18 mouse cellular contexts compared by ENCODE assay signal in the genomic region with DNA sequence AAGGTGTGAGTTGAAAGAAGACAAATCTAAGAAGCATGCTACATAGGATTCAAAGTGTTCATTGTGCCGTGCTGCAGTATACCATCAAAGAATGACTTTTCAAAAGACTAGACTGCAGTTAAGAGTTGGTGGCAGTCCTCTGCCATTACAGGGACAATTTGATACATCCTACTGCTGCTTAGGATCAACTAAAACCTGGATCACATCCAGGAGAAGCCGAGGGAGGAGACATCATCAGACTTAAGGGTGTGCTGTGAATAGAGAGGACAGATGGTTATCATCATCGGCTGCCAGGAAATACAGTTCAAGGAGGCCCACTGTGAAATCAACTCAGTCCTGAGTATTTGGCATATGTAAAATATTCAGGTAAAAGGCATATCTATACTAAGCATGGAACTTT.
A peak's percentile ranks its signal among the peaks of the same experiment; 100 is the strongest.
DNase-seq lines count a peak whose midpoint lies in the region; ATAC-seq and TF ChIP-seq lines count a peak whose summit lies in the region.
"Had no signal": no experiment of that assay in that cellular context is flagged by ENCODE, and none has a peak within 500 bp of the region (broad histone marks: within the 10 kb centered on the region; RNA-seq: fewer than 3 reads in every experiment).

No protein-coding gene starts in this region.

- no peak for ATAC-seq in hindbrain, postnatal 0 days
- ATAC-seq in hindbrain, embryonic 14.5 days (ENCODE audit: low FRiP score): no peak
- ATAC-seq: intestine, postnatal 0 days; midbrain, embryonic 15.5 days had no signal

- no peaks in the 10 kb centered on the region for H3K36me3 ChIP-seq in hindbrain, postnatal 0 days (ENCODE audit: insufficient read depth, low read length)
- no peaks in the 10 kb centered on the region for H3K36me3 ChIP-seq in hindbrain, embryonic 14.5 days (replicated peaks; ENCODE audit: control insufficient read depth, insufficient read depth)
- H3K36me3 ChIP-seq: embryonic facial prominence, embryonic 15.5 days; heart, embryonic 12.5 days; hindbrain, embryonic 15.5 days; midbrain, embryonic 15.5 days had no signal

- peak; percentile 3 for DNase-seq in cerebellum, adult 11-12 months
- DNase-seq in cerebellum, adult 11 months: no peak
- peak; percentile 67 for DNase-seq in hindbrain, postnatal 0 days (ENCODE audit: low spot score)
- DNase-seq in hindbrain, embryonic 14.5 days (ENCODE audit: low spot score): no peak
- peak; percentile 3 for DNase-seq in lung, postnatal 36 days
- DNase-seq in lung, adult 18-20 months: no peak
- DNase-seq in spleen, adult 12 weeks (ENCODE audit: low spot score): no peak
- DNase-seq in adrenal gland, postnatal 4 days (ENCODE audit: low spot score in 2 of 2): no peak
- DNase-seq: gastrocnemius, adult 2 months; kidney, postnatal 10 days; lung, adult 2 months; spleen, adult 18-20 months; thymus, adult 2 months had no signal

- H3K27ac ChIP-seq in hindbrain, postnatal 0 days: no peak overlapping the region
- no peak overlapping the region for H3K27ac ChIP-seq in hindbrain, embryonic 14.5 days
- H3K27ac ChIP-seq: embryonic facial prominence, embryonic 15.5 days; gastrocnemius, adult 2 months; hindbrain, embryonic 15.5 days; midbrain, embryonic 15.5 days had no signal

- WGBS in hindbrain, postnatal 0 days: 50% methylated on average over 3 of the region's 3 CpGs
- 72% methylated on average over 3 of the region's 3 CpGs for WGBS in hindbrain, embryonic 14.5 days

- no peak for TF ChIP-seq CTCF in hindbrain, postnatal 0 days (IDR thresholded peaks at IDR 0.05; ENCODE audit: low read depth)

- H3K27me3 ChIP-seq in hindbrain, postnatal 0 days (ENCODE audit: insufficient read depth, low read length): no peaks in the 10 kb centered on the region
- no peaks in the 10 kb centered on the region for H3K27me3 ChIP-seq in hindbrain, embryonic 14.5 days (ENCODE audit: control insufficient read depth, insufficient read depth, low read length)
- H3K27me3 ChIP-seq: embryonic facial prominence, embryonic 15.5 days; heart, embryonic 12.5 days; hindbrain, embryonic 15.5 days; midbrain, embryonic 15.5 days had no signal

- H3K9ac ChIP-seq in hindbrain, postnatal 0 days (replicated peaks; ENCODE audit: low read length): no peak overlapping the region
- H3K9ac ChIP-seq in hindbrain, embryonic 14.5 days: no peak overlapping the region
- H3K9ac ChIP-seq: embryonic facial prominence, embryonic 15.5 days; heart, embryonic 12.5 days; hindbrain, embryonic 15.5 days; midbrain, embryonic 15.5 days had no signal

- no peaks in the 10 kb centered on the region for H3K4me1 ChIP-seq in hindbrain, postnatal 0 days (ENCODE audit: insufficient read depth, low read length)
- no peaks in the 10 kb centered on the region for H3K4me1 ChIP-seq in hindbrain, embryonic 14.5 days (replicated peaks; ENCODE audit: control insufficient read depth, insufficient read depth, low read length)
- H3K4me1 ChIP-seq: heart, embryonic 12.5 days; hindbrain, embryonic 15.5 days; midbrain, embryonic 15.5 days had no signal

- H3K4me2 ChIP-seq in hindbrain, postnatal 0 days (ENCODE audit: low read depth, low read length): no peak overlapping the region
- no peak overlapping the region for H3K4me2 ChIP-seq in hindbrain, embryonic 14.5 days (replicated peaks)
- H3K4me2 ChIP-seq: embryonic facial prominence, embryonic 15.5 days; heart, embryonic 12.5 days; hindbrain, embryonic 15.5 days; midbrain, embryonic 15.5 days had no signal

- no peak overlapping the region for H3K4me3 ChIP-seq in hindbrain, postnatal 0 days (ENCODE audit: low read length)
- H3K4me3 ChIP-seq in hindbrain, embryonic 14.5 days (replicated peaks; ENCODE audit: low read length): no peak overlapping the region
- H3K4me3 ChIP-seq: embryonic facial prominence, embryonic 15.5 days; gastrocnemius, adult 2 months; heart, embryonic 12.5 days; hindbrain, embryonic 15.5 days; midbrain, embryonic 15.5 days had no signal

- H3K9me3 ChIP-seq in hindbrain, postnatal 0 days (ENCODE audit: low read length): no peaks in the 10 kb centered on the region
- no peaks in the 10 kb centered on the region for H3K9me3 ChIP-seq in hindbrain, embryonic 14.5 days (ENCODE audit: control insufficient read depth, low read length)
- H3K9me3 ChIP-seq: embryonic facial prominence, embryonic 15.5 days; heart, embryonic 12.5 days; hindbrain, embryonic 15.5 days; midbrain, embryonic 15.5 days had no signal

Comparison
In these comparisons a context has a peak if more than half of its experiments do, and no peak if none do; other contexts are left out.
1. DNase-seq: peak in cerebellum, adult 11-12 months (single experiment), hindbrain, postnatal 0 days (single experiment) and lung, postnatal 36 days (single experiment); none in cerebellum, adult 11 months (single experiment), hindbrain, embryonic 14.5 days (single experiment), lung, adult 18-20 months (0 of 2), spleen, adult 12 weeks (single experiment) and adrenal gland, postnatal 4 days (0 of 2).